Mouse (Mus musculus): ENCODE results near the gene Zmiz1.
A peak's percentile ranks its signal among the peaks of the same experiment; 100 is the strongest.

Gene Zmiz1

DNA sequence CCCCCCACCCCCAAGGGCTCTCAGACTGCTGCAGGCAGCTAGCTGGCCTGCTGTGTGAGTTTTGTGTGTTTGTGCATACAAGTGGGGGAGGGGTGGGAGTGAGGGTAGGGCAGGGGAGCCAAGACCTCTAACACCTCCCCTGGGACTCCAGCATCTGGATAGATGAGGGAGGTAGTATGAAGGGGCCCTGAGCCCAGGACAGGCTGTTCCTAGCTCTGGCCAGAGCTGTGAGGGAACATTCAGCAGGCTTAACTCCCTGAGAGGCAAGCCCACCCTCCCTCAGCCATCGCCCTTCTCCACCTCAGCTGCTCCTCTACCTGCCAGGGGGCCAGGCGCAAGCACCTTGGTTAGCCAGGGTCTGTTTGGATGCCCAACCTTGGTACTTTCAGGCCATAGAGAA, 249.9 kb downstream of the Zmiz1 start:
- ATAC-seq (ENCODE audit: insufficient number of reproducible peaks, low FRiP score, low TSS enrichment) = no peak

DNA sequence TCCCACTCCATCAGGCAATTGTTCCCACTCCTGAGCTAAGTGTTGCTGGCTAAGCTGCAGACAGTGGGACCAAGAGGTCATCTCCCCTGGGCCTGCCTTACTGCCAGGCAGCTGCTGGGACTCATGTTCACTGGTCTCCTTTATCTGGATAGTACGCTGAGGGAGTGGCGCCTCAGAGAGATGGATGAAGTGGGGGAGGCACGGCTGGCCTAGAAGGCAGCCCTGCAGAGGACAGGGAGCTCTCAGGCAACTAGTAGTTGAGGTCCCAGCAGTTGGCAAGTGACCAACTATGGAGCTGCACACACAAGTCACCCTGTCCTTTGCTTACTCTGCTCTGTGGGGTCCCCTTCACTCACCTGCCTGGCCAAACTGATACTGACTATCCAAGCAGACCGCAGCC, 251.1 kb downstream of the Zmiz1 start:
- no peak for ATAC-seq (ENCODE audit: insufficient number of reproducible peaks, low FRiP score, low TSS enrichment)

DNA sequence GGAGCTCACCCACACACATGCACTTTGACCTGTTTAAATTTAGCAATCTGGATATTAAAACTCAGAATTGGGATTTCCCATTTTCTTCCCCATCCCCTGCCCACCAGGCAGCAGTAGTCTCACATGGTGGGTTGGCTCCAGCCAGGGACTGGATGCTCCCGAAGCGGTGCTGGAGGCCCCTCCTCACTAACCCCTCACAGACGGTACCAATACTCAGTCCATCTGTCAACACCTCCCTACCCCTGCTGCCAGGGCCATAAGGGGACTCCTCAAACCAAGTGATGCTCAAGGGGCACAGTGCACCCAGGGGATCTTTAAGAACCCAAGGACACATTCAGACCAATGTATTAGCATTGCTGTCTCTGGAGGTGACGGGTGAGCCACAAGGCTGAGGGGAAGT, 251.7 kb downstream of the Zmiz1 start:
- ATAC-seq (ENCODE audit: insufficient number of reproducible peaks, low FRiP score, low TSS enrichment) = no peak

DNA sequence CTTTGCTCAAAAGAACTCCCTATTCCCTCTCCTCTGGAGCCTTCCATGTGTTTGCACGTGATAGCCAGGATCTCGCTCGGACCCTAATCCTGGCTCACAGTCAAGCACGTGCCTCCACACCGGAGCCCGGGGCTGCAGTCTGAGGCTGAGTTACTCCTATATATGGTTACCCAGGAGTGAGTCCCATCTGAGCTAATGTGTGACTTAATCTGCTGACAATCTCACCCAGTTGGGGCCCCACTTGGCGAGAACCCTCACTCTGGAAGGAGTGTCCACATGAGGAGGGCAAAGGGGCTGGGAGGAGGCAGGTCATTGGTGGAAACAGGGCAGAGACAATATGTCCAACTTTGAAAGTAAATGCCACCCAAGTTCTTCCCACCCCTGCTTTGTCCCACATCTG, 252.2 kb downstream of the Zmiz1 start:
- ATAC-seq (ENCODE audit: insufficient number of reproducible peaks, low FRiP score, low TSS enrichment) = no peak

DNA sequence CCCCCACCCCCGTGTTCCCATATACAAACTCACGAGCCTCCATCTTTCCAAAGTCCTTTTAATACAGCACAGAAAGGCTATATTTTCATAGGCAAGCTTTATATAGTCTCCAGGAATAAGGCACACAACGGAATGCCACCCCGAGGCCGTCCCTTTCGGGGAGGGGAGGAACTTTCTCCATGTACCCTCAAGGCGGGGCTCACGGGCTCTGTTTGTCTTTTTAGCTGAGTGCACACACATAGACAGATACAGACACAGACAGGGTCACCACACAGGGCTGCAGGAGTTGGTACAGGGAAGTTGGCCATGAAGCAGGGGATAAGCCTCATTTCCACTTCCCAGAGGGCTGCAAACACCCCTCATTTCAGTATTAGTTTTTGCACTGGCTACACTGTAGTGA, 252.6 kb downstream of the Zmiz1 start:
- no peak for ATAC-seq (ENCODE audit: insufficient number of reproducible peaks, low FRiP score, low TSS enrichment)

DNA sequence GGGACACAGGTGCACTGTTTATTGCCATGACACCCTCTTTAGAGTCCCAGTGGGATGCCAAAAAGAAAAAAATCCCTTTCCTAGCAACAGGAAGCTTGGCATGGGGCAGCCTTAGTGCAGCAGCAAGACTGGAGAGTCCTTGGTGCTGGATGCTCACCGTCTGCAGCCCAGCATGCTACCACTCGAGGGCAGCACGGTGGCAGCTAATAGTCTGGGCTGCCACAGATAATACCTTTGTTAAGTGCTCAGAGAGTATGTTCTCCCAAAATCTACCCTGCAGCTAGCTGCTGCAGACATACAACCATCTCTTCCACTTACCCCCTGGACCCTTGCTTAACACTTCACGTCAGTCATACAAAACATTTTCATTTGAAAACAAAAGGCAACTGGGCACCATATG, 254.5 kb downstream of the Zmiz1 start:
- ATAC-seq (ENCODE audit: insufficient number of reproducible peaks, low FRiP score, low TSS enrichment) = peak; percentile 65; the same call in 1 of the 2 replicates

Measured in cerebellum, adult (tissue).